Comparison of ENCODE assay signal across 8 mouse cellular contexts in the genomic region with DNA sequence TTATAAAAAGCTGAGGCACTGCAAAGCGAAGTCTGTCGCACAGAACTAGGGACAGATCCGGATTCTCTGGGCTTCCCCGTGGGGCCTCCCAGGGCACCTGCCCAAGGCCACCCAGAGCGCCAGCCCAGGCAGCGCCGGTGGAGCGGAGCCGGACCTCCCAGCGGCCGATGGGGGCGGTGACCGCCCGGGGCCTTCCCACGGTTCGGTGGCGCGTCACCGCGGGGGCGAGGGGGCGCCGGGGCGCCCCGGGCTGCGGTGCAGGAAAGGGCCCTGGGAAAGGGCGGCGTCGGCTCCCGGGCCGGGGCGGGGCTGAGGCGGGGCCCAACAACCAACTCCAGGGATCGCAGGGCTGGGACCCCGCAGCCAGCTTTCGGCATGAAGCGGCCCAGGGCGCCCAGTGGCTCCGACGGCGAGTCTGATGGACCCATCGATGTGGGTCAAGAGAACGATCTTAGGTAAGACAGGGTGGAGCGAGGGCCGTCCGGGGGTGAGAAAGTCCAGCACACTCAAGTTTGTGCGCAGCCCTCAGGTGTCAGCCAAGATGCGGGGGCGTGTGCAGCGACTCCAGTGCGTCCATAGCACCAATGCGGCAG. TPM values are rescaled to one million over a fixed set of nuclear protein-coding genes. Genes with fewer than 3 reads are reported as not detected.
A peak's percentile ranks its signal among the peaks of the same experiment; 100 is the strongest.
DNase-seq lines count a peak whose midpoint lies in the region; ATAC-seq lines count a peak whose summit lies in the region.

A gene (plus strand): TSS at position 65 of the 593 bp plus-strand sequence.

- DNase-seq in embryo, embryonic 9.5 days (ENCODE audit: extremely low spot score), result peak; percentile 53
- DNase-seq in embryo, embryonic 10 days (ENCODE audit: low spot score), result no peak
- DNase-seq in forebrain, embryonic 14.5 days (ENCODE audit: low spot score), result no peak
- DNase-seq in heart, postnatal 4 days, result peak; percentile 82
- DNase-seq in limb, embryonic 10.5 days (ENCODE audit: low spot score), result peak; percentile 57
- DNase-seq in midbrain, embryonic 11.5 days (ENCODE audit: low spot score, missing footprints), result peak; percentile 92
- peak; percentile 46 for DNase-seq in testis, postnatal 14 days (ENCODE audit: low spot score)
- no peak for DNase-seq in yolk sac, embryonic 10.5 days (ENCODE audit: low spot score)

- H3K4me3 ChIP-seq in forebrain, embryonic 14.5 days (ENCODE audit: low read depth, low read length), result peak within 1 kb of the TSS; percentile 33
- peak within 1 kb of the TSS; percentile 59 for H3K4me3 ChIP-seq in limb, embryonic 10.5 days
- H3K4me3 ChIP-seq in midbrain, embryonic 11.5 days (ENCODE audit: low read depth, low read length), result peak within 1 kb of the TSS; percentile 32

- peak within 1 kb of the TSS; percentile 67 for H3K4me2 ChIP-seq in forebrain, embryonic 14.5 days (ENCODE audit: low read length)
- peak within 1 kb of the TSS; percentile 61 for H3K4me2 ChIP-seq in midbrain, embryonic 11.5 days

- peak within 1 kb of the TSS; percentile 44; the same call in 1 of the 2 replicates for H3K9ac ChIP-seq in forebrain, embryonic 14.5 days (ENCODE audit: low read length)
- peak within 1 kb of the TSS; percentile 59 for H3K9ac ChIP-seq in midbrain, embryonic 11.5 days (ENCODE audit: low read length)

- H3K36me3 ChIP-seq in forebrain, embryonic 14.5 days (ENCODE audit: control insufficient read depth, insufficient read depth, low read length), result no peaks in the 10 kb centered on the region
- H3K36me3 ChIP-seq in limb, embryonic 10.5 days, result no peaks in the 10 kb centered on the region
- no peaks in the 10 kb centered on the region for H3K36me3 ChIP-seq in midbrain, embryonic 11.5 days (ENCODE audit: control insufficient read depth, insufficient read depth, low read length)

- 2% methylated on average over 52 of the region's 52 CpGs for WGBS in forebrain, embryonic 14.5 days
- WGBS in limb, embryonic 10.5 days, result 1% methylated on average over 50 of the region's 52 CpGs
- WGBS in midbrain, embryonic 11.5 days, result 3% methylated on average over 52 of the region's 52 CpGs

- no peaks in the 10 kb centered on the region for H3K9me3 ChIP-seq in forebrain, embryonic 14.5 days (replicated peaks; ENCODE audit: control insufficient read depth, low read length)
- H3K9me3 ChIP-seq in limb, embryonic 10.5 days (replicated peaks), result no peaks in the 10 kb centered on the region
- no peaks in the 10 kb centered on the region for H3K9me3 ChIP-seq in midbrain, embryonic 11.5 days (ENCODE audit: control insufficient read depth, low read length)

- peak; percentile 37 for ATAC-seq in forebrain, embryonic 14.5 days
- peak; percentile 84 for ATAC-seq in midbrain, embryonic 11.5 days (ENCODE audit: low FRiP score)

- H3K27ac ChIP-seq in forebrain, embryonic 14.5 days (ENCODE audit: low read depth, low read length), result no peak within 1 kb of the TSS
- H3K27ac ChIP-seq in limb, embryonic 10.5 days, result peak within 1 kb of the TSS; percentile 70
- no peak within 1 kb of the TSS for H3K27ac ChIP-seq in midbrain, embryonic 11.5 days (ENCODE audit: low read depth, low read length)

- peaks cover 5% of the 10 kb centered on the region; the same call in 1 of the 2 replicates for H3K4me1 ChIP-seq in forebrain, embryonic 14.5 days (ENCODE audit: control insufficient read depth, insufficient read depth, low read length)
- H3K4me1 ChIP-seq in limb, embryonic 10.5 days, result peaks cover 49% of the 10 kb centered on the region
- H3K4me1 ChIP-seq in midbrain, embryonic 11.5 days (ENCODE audit: control insufficient read depth, insufficient read depth, low read length), result peaks cover 4% of the 10 kb centered on the region; the same call in 1 of the 2 replicates

- peaks cover 23% of the 10 kb centered on the region for H3K27me3 ChIP-seq in forebrain, embryonic 14.5 days (replicated peaks; ENCODE audit: control insufficient read depth, insufficient read depth, low read length)
- H3K27me3 ChIP-seq in limb, embryonic 10.5 days (ENCODE audit: low read depth, poor library complexity, severe bottlenecking), result peaks cover 92% of the 10 kb centered on the region
- peaks cover 26% of the 10 kb centered on the region for H3K27me3 ChIP-seq in midbrain, embryonic 11.5 days (ENCODE audit: control insufficient read depth, insufficient read depth, low read length)

RNA-seq across cellular contexts. Expression of the gene that starts here (rescaled TPM):
- 5.4 and 6.7 TPM in 2 replicates for polyA plus RNA-seq in forebrain, embryonic 14.5 days (2014; fragmentation: Nextera tagmentation; extraction: Ambion mirVana)
- 10 to 100 TPM; 26.9 to 28.3 TPM for total RNA-seq in heart, postnatal 4 days (2021)
- polyA plus RNA-seq in limb, embryonic 10.5 days (2016; fragmentation: Nextera tagmentation; extraction: Ambion mirVana), result 1.8 and 2.2 TPM in 2 replicates
- polyA plus RNA-seq in midbrain, embryonic 11.5 days (2014; fragmentation: Nextera tagmentation; extraction: Ambion mirVana), result 6.8 and 7.7 TPM in 2 replicates

Comparison
In these comparisons a context has a peak if more than half of its experiments do, and no peak if none do; other contexts are left out.
1. DNase-seq: peak in embryo, embryonic 9.5 days (single experiment), heart, postnatal 4 days (single experiment), limb, embryonic 10.5 days (single experiment), midbrain, embryonic 11.5 days (single experiment) and testis, postnatal 14 days (single experiment); none in embryo, embryonic 10 days (single experiment), forebrain, embryonic 14.5 days (single experiment) and yolk sac, embryonic 10.5 days (single experiment).
2. Peak in every context shown above with its lines, with median percentiles within 50 percentile points of each other: H3K4me3 ChIP-seq.